8 mouse cellular contexts compared by ENCODE assay signal in the genomic region with DNA sequence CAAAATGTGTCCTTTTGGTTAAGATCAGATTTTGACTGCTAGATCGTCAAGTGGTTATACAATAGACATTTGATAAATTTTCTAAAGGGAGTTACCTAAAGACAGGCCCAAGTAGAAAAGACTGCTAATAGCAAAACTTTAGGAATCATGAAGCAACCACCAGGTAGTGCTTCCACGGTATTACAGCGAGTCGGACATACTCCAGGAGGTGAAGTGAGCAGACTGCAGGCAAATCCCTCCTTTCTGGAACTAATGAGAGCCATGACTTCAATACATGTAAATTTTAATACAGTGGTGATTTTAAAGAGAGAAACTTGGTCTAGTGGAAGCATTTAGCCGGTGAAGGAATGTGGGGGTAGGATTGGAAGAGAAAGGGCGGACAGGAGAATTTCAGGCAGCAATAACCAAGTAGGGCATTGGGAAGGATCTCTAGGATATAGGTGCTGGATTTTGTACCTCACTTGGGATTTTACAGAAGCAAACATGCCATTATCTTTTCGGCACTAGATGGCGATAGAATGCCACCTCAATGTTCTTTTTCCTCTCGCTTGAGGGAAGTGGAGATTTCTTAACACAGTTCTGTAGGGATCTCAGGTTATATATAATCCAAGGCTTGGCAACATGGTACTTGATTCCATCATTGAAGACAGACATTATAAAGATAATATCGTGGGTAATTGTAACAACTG. TPM values are rescaled to one million over a fixed set of nuclear protein-coding genes. Genes with fewer than 3 reads are reported as not detected.
A peak's percentile ranks its signal among the peaks of the same experiment; 100 is the strongest.
DNase-seq lines count a peak whose midpoint lies in the region; ATAC-seq and TF ChIP-seq lines count a peak whose summit lies in the region.

No protein-coding gene starts in this region.

- H3K36me3 ChIP-seq in embryonic facial prominence, embryonic 15.5 days: no peaks in the 10 kb centered on the region
- H3K36me3 ChIP-seq in liver, embryonic 15.5 days (replicated peaks): no peaks in the 10 kb centered on the region
- H3K36me3 ChIP-seq in neural tube, embryonic 11.5 days (ENCODE audit: control insufficient read depth, insufficient read depth, low read length): no peaks in the 10 kb centered on the region
- H3K36me3 ChIP-seq in thymus, adult 2 months (ENCODE audit: control insufficient read depth, insufficient read depth, low read length): no peaks in the 10 kb centered on the region

- H3K27ac ChIP-seq in bone marrow macrophage, adult 2 months (ENCODE audit: insufficient read depth, low read depth, low read length): 0 out of 2 replicates have a peak overlapping the region, but pooled peaks have one; percentile 24
- peak overlapping the region; percentile 69 for H3K27ac ChIP-seq in embryonic facial prominence, embryonic 15.5 days (replicated peaks)
- peak overlapping the region; percentile 77 for H3K27ac ChIP-seq in liver, embryonic 15.5 days (replicated peaks)
- no peak overlapping the region for H3K27ac ChIP-seq in neural tube, embryonic 11.5 days (ENCODE audit: low read depth, low read length)
- H3K27ac ChIP-seq in thymus, adult 2 months (ENCODE audit: control insufficient read depth, insufficient read depth, low read length): no peak overlapping the region

- no peak for TF ChIP-seq POLR2A in bone marrow macrophage, adult 2 months (IDR thresholded peaks at IDR 0.05; ENCODE audit: borderline replicate concordance, low read depth, low read length)
- no peak for TF ChIP-seq POLR2A in thymus, adult 2 months (IDR thresholded peaks at IDR 0.05; ENCODE audit: control insufficient read depth, extremely low read depth, insufficient read depth, low read length, poor library complexity)

- H3K9ac ChIP-seq in embryonic facial prominence, embryonic 15.5 days: peak overlapping the region; percentile 88; the same call in 1 of the 2 replicates
- H3K9ac ChIP-seq in liver, embryonic 15.5 days: peak overlapping the region; percentile 83; the same call in 1 of the 2 replicates
- H3K9ac ChIP-seq in neural tube, embryonic 11.5 days (ENCODE audit: low read length): peak overlapping the region; percentile 72; the same call in 1 of the 2 replicates

- no peak for TF ChIP-seq CTCF in bone marrow macrophage, adult 2 months (IDR thresholded peaks at IDR 0.05; ENCODE audit: low read depth, low read length)
- no peak for TF ChIP-seq CTCF in thymus, adult 2 months (IDR thresholded peaks at IDR 0.05; ENCODE audit: borderline replicate concordance, control insufficient read depth, extremely low read depth, insufficient read depth, low read length, poor library complexity)

- no peaks in the 10 kb centered on the region for H3K9me3 ChIP-seq in embryonic facial prominence, embryonic 15.5 days (replicated peaks)
- no peaks in the 10 kb centered on the region for H3K9me3 ChIP-seq in liver, embryonic 15.5 days (replicated peaks)
- no peaks in the 10 kb centered on the region for H3K9me3 ChIP-seq in neural tube, embryonic 11.5 days (ENCODE audit: control insufficient read depth, low read length)

- peak; percentile 78 for DNase-seq in ES-CJ7 (ENCODE audit: low read depth, low spot score)
- DNase-seq in heart, postnatal 14 days: peak; percentile 48 to 71
- DNase-seq in large intestine, adult 2 months (ENCODE audit: low read depth, low spot score): peak; percentile 75
- DNase-seq in neural tube, embryonic 11.5 days (ENCODE audit: low spot score): peak; percentile 56
- DNase-seq in thymus, adult 2 months: peak; percentile 63

- H3K4me1 ChIP-seq in bone marrow macrophage, adult 2 months (ENCODE audit: control insufficient read depth, insufficient read depth, low read length): peaks cover 9% of the 10 kb centered on the region
- H3K4me1 ChIP-seq in embryonic facial prominence, embryonic 15.5 days: peaks cover 12% of the 10 kb centered on the region
- H3K4me1 ChIP-seq in liver, embryonic 15.5 days (replicated peaks): peaks cover 49% of the 10 kb centered on the region
- no peaks in the 10 kb centered on the region; the same call in 1 of the 2 replicates for H3K4me1 ChIP-seq in neural tube, embryonic 11.5 days (ENCODE audit: control insufficient read depth, insufficient read depth, low read length)
- H3K4me1 ChIP-seq in thymus, adult 2 months (replicated peaks; ENCODE audit: control insufficient read depth, insufficient read depth, low read length): peaks cover 4% of the 10 kb centered on the region

- peak; percentile 49 for ATAC-seq in embryonic facial prominence, embryonic 15.5 days (ENCODE audit: insufficient number of reproducible peaks, low FRiP score, low TSS enrichment, low read depth)
- ATAC-seq in liver, embryonic 15.5 days (ENCODE audit: insufficient read depth): no peak
- peak; percentile 54 for ATAC-seq in neural tube, embryonic 11.5 days (ENCODE audit: insufficient read depth, low FRiP score, low TSS enrichment)

- no peaks in the 10 kb centered on the region for H3K27me3 ChIP-seq in embryonic facial prominence, embryonic 15.5 days
- H3K27me3 ChIP-seq in liver, embryonic 15.5 days: no peaks in the 10 kb centered on the region
- H3K27me3 ChIP-seq in neural tube, embryonic 11.5 days (ENCODE audit: control insufficient read depth, insufficient read depth, low read length): no peaks in the 10 kb centered on the region
- no peaks in the 10 kb centered on the region for H3K27me3 ChIP-seq in thymus, adult 2 months (ENCODE audit: control insufficient read depth, insufficient read depth, low read length)

- intact Hi-C loops in heart, postnatal 14 days (cut with DNase I): loop anchor here (2.0 to 5.0 kb wide), 2 partner anchors 138 to 293 kb away; a partner anchor contains a TSS

- H3K4me2 ChIP-seq in embryonic facial prominence, embryonic 15.5 days (replicated peaks): peak overlapping the region; percentile 67
- peak overlapping the region; percentile 93 for H3K4me2 ChIP-seq in liver, embryonic 15.5 days
- H3K4me2 ChIP-seq in neural tube, embryonic 11.5 days (ENCODE audit: low read depth): peak overlapping the region; percentile 86

- peak overlapping the region; percentile 85 for H3K4me3 ChIP-seq in bone marrow macrophage, adult 2 months (ENCODE audit: insufficient read depth, low read length)
- H3K4me3 ChIP-seq in embryonic facial prominence, embryonic 15.5 days (replicated peaks): peak overlapping the region; percentile 96
- peak overlapping the region; percentile 87 for H3K4me3 ChIP-seq in liver, embryonic 15.5 days (replicated peaks)
- H3K4me3 ChIP-seq in neural tube, embryonic 11.5 days (ENCODE audit: low read depth, low read length): peak overlapping the region; percentile 83
- H3K4me3 ChIP-seq in thymus, adult 2 months (ENCODE audit: control insufficient read depth, insufficient read depth, low read length): peak overlapping the region; percentile 78; the same call in 1 of the 2 replicates

- WGBS in embryonic facial prominence, embryonic 15.5 days: 1% methylated on average over 10 of the region's 10 CpGs
- under 1% methylated on average over 10 of the region's 10 CpGs for WGBS in large intestine, adult 2 months
- WGBS in liver, embryonic 15.5 days (ENCODE audit: insufficient replicate concordance): 2% methylated on average over 10 of the region's 10 CpGs
- WGBS in neural tube, embryonic 11.5 days: 3% methylated on average over 10 of the region's 10 CpGs
- 2% methylated on average over 10 of the region's 10 CpGs for WGBS in thymus, adult 2 months

RNA-seq across cellular contexts. Expression of a gene that starts 0.6 kb away (rescaled TPM):
- 21.4 and 22.1 TPM in 2 replicates for polyA plus RNA-seq in bone marrow macrophage, adult 2 months (2012; ENCODE audit: insufficient read depth, insufficient read length, missing spikeins)
- polyA plus RNA-seq in embryonic facial prominence, embryonic 15.5 days (2015; fragmentation: Nextera tagmentation; extraction: Ambion mirVana): 37.1 and 37.4 TPM in 2 replicates
- total RNA-seq in heart, postnatal 14 days (2021): 10 to 100 TPM; 46.6 to 48.6 TPM
- 56.1 and 59.0 TPM in 2 replicates for polyA plus RNA-seq in large intestine, adult 2 months (2012; rRNA removed)
- 27.8 and 28.0 TPM in 2 replicates for polyA plus RNA-seq in liver, embryonic 15.5 days (2015; fragmentation: Nextera tagmentation; extraction: Ambion mirVana)
- 39.9 and 41.2 TPM in 2 replicates for polyA plus RNA-seq in neural tube, embryonic 11.5 days (2014; fragmentation: Nextera tagmentation; extraction: Ambion mirVana)
- polyA plus RNA-seq in thymus, adult 2 months (2012; rRNA removed): 53.0 and 58.6 TPM in 2 replicates

RNA-seq across cellular contexts. Expression of a gene that starts 38.8 kb away (rescaled TPM):
- polyA plus RNA-seq in bone marrow macrophage, adult 2 months (2012; ENCODE audit: insufficient read depth, insufficient read length, missing spikeins): not detected in 2 replicates
- 2.1 and 3.4 TPM in 2 replicates for polyA plus RNA-seq in embryonic facial prominence, embryonic 15.5 days (2015; fragmentation: Nextera tagmentation; extraction: Ambion mirVana)
- not detected for total RNA-seq in heart, postnatal 14 days (2021)
- polyA plus RNA-seq in large intestine, adult 2 months (2012; rRNA removed): 5.6 and 7.1 TPM in 2 replicates
- polyA plus RNA-seq in liver, embryonic 15.5 days (2015; fragmentation: Nextera tagmentation; extraction: Ambion mirVana): 8.0 and 9.3 TPM in 2 replicates
- polyA plus RNA-seq in neural tube, embryonic 11.5 days (2014; fragmentation: Nextera tagmentation; extraction: Ambion mirVana): 0.40 and 0.50 TPM in 2 replicates
- 7.8 and 11.1 TPM in 2 replicates for polyA plus RNA-seq in thymus, adult 2 months (2012; rRNA removed)

RNA-seq across cellular contexts. Expression of a gene that starts 59.3 kb away (rescaled TPM):
- polyA plus RNA-seq in bone marrow macrophage, adult 2 months (2012; ENCODE audit: insufficient read depth, insufficient read length, missing spikeins): 9.4 and 9.5 TPM in 2 replicates
- polyA plus RNA-seq in embryonic facial prominence, embryonic 15.5 days (2015; fragmentation: Nextera tagmentation; extraction: Ambion mirVana): 6.7 and 8.0 TPM in 2 replicates
- total RNA-seq in heart, postnatal 14 days (2021): 100 to 1,000 TPM; 121 to 136 TPM
- polyA plus RNA-seq in large intestine, adult 2 months (2012; rRNA removed): 51.6 and 67.6 TPM in 2 replicates
- polyA plus RNA-seq in liver, embryonic 15.5 days (2015; fragmentation: Nextera tagmentation; extraction: Ambion mirVana): 45.3 and 50.8 TPM in 2 replicates
- 18.4 and 21.5 TPM in 2 replicates for polyA plus RNA-seq in neural tube, embryonic 11.5 days (2014; fragmentation: Nextera tagmentation; extraction: Ambion mirVana)
- polyA plus RNA-seq in thymus, adult 2 months (2012; rRNA removed): 124 and 136 TPM in 2 replicates

Comparison
In these comparisons a context has a peak if more than half of its experiments do, and no peak if none do; other contexts are left out.
1. H3K27ac ChIP-seq: peak in bone marrow macrophage, adult 2 months (single experiment), embryonic facial prominence, embryonic 15.5 days (single experiment) and liver, embryonic 15.5 days (single experiment); none in neural tube, embryonic 11.5 days (single experiment) and thymus, adult 2 months (single experiment).
2. Peak in every context shown above with its lines, with median percentiles within 50 percentile points of each other: DNase-seq, H3K4me3 ChIP-seq, H3K4me2 ChIP-seq and H3K9ac ChIP-seq.